Mouse (Mus musculus): ENCODE measurements around the gene Lrrc75a.

- TF ChIP-seq CTCF (IDR thresholded peaks at IDR 0.05; ENCODE audit: borderline replicate concordance, control insufficient read depth, extremely low read depth, insufficient read depth, low read length, poor library complexity) (no peak), POLR2A (IDR thresholded peaks at IDR 0.05; ENCODE audit: control insufficient read depth, extremely low read depth, insufficient read depth, low read length, poor library complexity) (no peak)
Observed at GRCm38 (mm10) chr11:62614876-62615410, 33.4 kb downstream of the Lrrc75a start.
